Mouse (Mus musculus) liver, embryonic 11.5 days (tissue): Measurements from ENCODE around the gene Cldnd1. TPM values are rescaled to one million over a fixed set of nuclear protein-coding genes. Genes with fewer than 3 reads are reported as not detected.

Source experiments
- ATAC-seq: fragments of 200-750 bp; cut with Nextera tagmentation; replicated peaks from 2 replicates; pipeline ENCODE4 v1.8.0; 2017; ENCODE audit warnings: moderate number of reproducible peaks, mild to moderate bottlenecking, moderate TSS enrichment, moderate library complexity; ENCODE audit not compliant: low FRiP score
- DNase-seq: peaks from one replicate; pipeline ENCODE4 v3.0.0-alpha.2; 2017; ENCODE audit warnings: low spot score
- H3K27ac ChIP-seq: fragments of 300-500 bp; sonication (generic); 2 replicates; pipeline ENCODE4 v1.5.1; 2014; ENCODE audit warnings: mild to moderate bottlenecking, low read depth, low read length, control low read depth
- H3K27me3 ChIP-seq: fragments of 300-500 bp; sonication (generic); replicated peaks from 2 replicates; pipeline ENCODE4 v1.6.1; 2014; ENCODE audit warnings: low read length, mixed read lengths; ENCODE audit not compliant: control insufficient read depth, insufficient read depth
- H3K36me3 ChIP-seq: fragments of 300-500 bp; sonication (generic); 2 replicates; pipeline ENCODE4 v1.6.1; 2014; ENCODE audit warnings: mild to moderate bottlenecking, low read length, moderate library complexity, mixed read lengths; ENCODE audit not compliant: control insufficient read depth, insufficient read depth
- H3K4me1 ChIP-seq: fragments of 300-500 bp; sonication (generic); replicated peaks from 2 replicates; pipeline ENCODE4 v1.6.1; 2014; ENCODE audit warnings: low read length, mixed read lengths; ENCODE audit not compliant: control insufficient read depth, insufficient read depth
- H3K4me2 ChIP-seq: fragments of 300-500 bp; sonication (generic); 2 replicates; pipeline ENCODE4 v1.6.1; 2014; ENCODE audit warnings: mild to moderate bottlenecking, control low read depth, moderate library complexity
- H3K4me3 ChIP-seq: fragments of 300-500 bp; sonication (generic); 2 replicates; pipeline ENCODE4 v1.5.1; 2014; ENCODE audit warnings: low read depth, low read length, control low read depth
- H3K9ac ChIP-seq: fragments of 300-500 bp; sonication (generic); 2 replicates; pipeline ENCODE4 v1.6.1; 2014; ENCODE audit warnings: low read depth, low read length, control low read depth
- H3K9me3 ChIP-seq: fragments of 300-500 bp; sonication (generic); 2 replicates; pipeline ENCODE4 v1.6.1; 2016; ENCODE audit warnings: low read length, inconsistent platforms, mixed read lengths; ENCODE audit not compliant: control insufficient read depth
- WGBS: fragments of 180-500 bp; shearing (Covaris S2); extraction: QIAGEN DNeasy Blood & Tissue Kit; methylation state at CpG from one replicate; pipeline ENCODE4 v1.1.7; 2014; 5-methylcytosine and 5-hydroxymethylcytosine counted together
- microRNA-seq: library from miRNA; unstranded; fragments of <30 nt; microRNA quantifications from one replicate; pipeline ENCODE4, GENCODE M21; 2017; ENCODE audit warnings: borderline number of aligned reads
- polyA plus RNA-seq: library from polyadenylated mRNA; unstranded; fragments of >200 nt; fragmentation: Nextera tagmentation; extraction: Ambion mirVana; gene quantifications from 2 replicates; pipeline ENCODE4 v1.2.1, GENCODE M21; 2014

Gene Cldnd1
- polyA plus RNA-seq, 1 experiment from 2014 or later, result 65.3 TPM

- DNase-seq (no peak), ATAC-seq (no peak; the same call in 1 of the 2 replicates)
- Histone ChIP-seq H3K36me3 (no peaks in the 10 kb centered on the region), H3K4me1 (no peaks in the 10 kb centered on the region), H3K4me2 (no peak overlapping the region), H3K9me3 (no peaks in the 10 kb centered on the region), H3K27me3 (no peaks in the 10 kb centered on the region), H3K9ac (no peak overlapping the region), H3K4me3 (no peak overlapping the region), H3K27ac (no peak overlapping the region)
- 31% methylated on average over 1 of the region's 1 CpGs for WGBS
Measured at GRCm38 (mm10) chr16:58751314-58751713, 23.6 kb downstream of the Cldnd1 start.

GRCm38 (mm10) chr16:58756191-58756590 lies 28.5 kb downstream of the Cldnd1 start:
- ATAC-seq, result no peak
- H3K27me3 ChIP-seq, result no peaks in the 10 kb centered on the region
- no peak overlapping the region for H3K4me3 ChIP-seq
- H3K9me3 ChIP-seq, result no peaks in the 10 kb centered on the region
- H3K4me2 ChIP-seq, result no peak overlapping the region
- H3K9ac ChIP-seq, result no peak overlapping the region
- no peak overlapping the region for H3K27ac ChIP-seq
- no peak for DNase-seq
- no peaks in the 10 kb centered on the region for H3K36me3 ChIP-seq
- no peaks in the 10 kb centered on the region for H3K4me1 ChIP-seq

GRCm38 (mm10) chr16:58763076-58763475 lies 35.4 kb downstream of the Cldnd1 start, which contains the start of gene Olfr172:
Gene Olfr172, minus strand, starts transcription at chr16:58763176.
- Histone ChIP-seq H3K36me3 (no peaks in the 10 kb centered on the region), H3K27ac (no peak within 1 kb of the TSS), H3K9ac (no peak within 1 kb of the TSS), H3K4me3 (no peak within 1 kb of the TSS), H3K4me2 (no peak within 1 kb of the TSS), H3K9me3 (no peaks in the 10 kb centered on the region), H3K4me1 (no peaks in the 10 kb centered on the region), H3K27me3 (no peaks in the 10 kb centered on the region)
- DNase-seq (no peak), ATAC-seq (no peak)
- 68% methylated on average over 1 of the region's 1 CpGs for WGBS

Small RNAs within 50 kb of the gene (microRNA-seq; reads per million reads assigned to microRNA genes)
- not detected for gene Gm27564

Other genes starting within 250 kb of the Cldnd1 start
- 66.0 and 67.9 TPM in 2 replicates for gene St3gal6, start 203.7 kb upstream of the Cldnd1 start, polyA plus RNA-seq
- not detected in 2 replicates for gene Gm813, start 110.9 kb upstream of the Cldnd1 start, polyA plus RNA-seq
- not detected in 2 replicates for gene E330017A01Rik, start 89.2 kb upstream of the Cldnd1 start, polyA plus RNA-seq
- 388 and 389 TPM in 2 replicates for gene Cpox, start 57.6 kb upstream of the Cldnd1 start, polyA plus RNA-seq
- gene Gpr15, start 8.8 kb upstream of the Cldnd1 start, polyA plus RNA-seq, result not detected in 2 replicates
- not detected in 2 replicates for gene Olfr172, start 35.3 kb downstream of the Cldnd1 start, polyA plus RNA-seq
- gene Olfr173, start 72.4 kb downstream of the Cldnd1 start, polyA plus RNA-seq, result not detected in 2 replicates
- not detected in 2 replicates for gene Olfr175-ps1, start 98.9 kb downstream of the Cldnd1 start, polyA plus RNA-seq
- not detected in 2 replicates for gene Olfr177, start 146.9 kb downstream of the Cldnd1 start, polyA plus RNA-seq
- gene Olfr178, start 164.2 kb downstream of the Cldnd1 start, polyA plus RNA-seq, result not detected in 2 replicates
- not detected in 2 replicates for gene Olfr181, start 200.8 kb downstream of the Cldnd1 start, polyA plus RNA-seq
- not detected in 2 replicates for gene Olfr180, start 201.5 kb downstream of the Cldnd1 start, polyA plus RNA-seq